Mouse (Mus musculus) small intestine, adult 2 months (tissue): ENCODE results near the gene Cela1. TPM values are rescaled to one million over a fixed set of nuclear protein-coding genes. Genes with fewer than 3 reads are reported as not detected.
A peak's percentile ranks its signal among the peaks of the same experiment; 100 is the strongest.

Experiments used
- H3K27ac ChIP-seq: fragments of 200-500 bp; 2 replicates; pipeline ENCODE4 v1.5.1; 2012; ENCODE audit warnings: low read depth, low read length, control low read depth, inconsistent platforms; ENCODE audit not compliant: insufficient read depth
- H3K27me3 ChIP-seq: fragments of 200-500 bp; 2 replicates; pipeline ENCODE4 v1.6.1; 2012; ENCODE audit warnings: mild to moderate bottlenecking, moderate library complexity, low read length, inconsistent platforms; ENCODE audit not compliant: control insufficient read depth, insufficient read depth
- H3K36me3 ChIP-seq: fragments of 200-500 bp; 2 replicates; pipeline ENCODE4 v1.6.1; 2012; ENCODE audit warnings: mild to moderate bottlenecking, low read length, control low read depth, inconsistent platforms; ENCODE audit not compliant: control insufficient read depth, insufficient read depth
- H3K4me1 ChIP-seq: fragments of 200-500 bp; 2 replicates; pipeline ENCODE4 v1.6.1; 2012; ENCODE audit warnings: low read length, inconsistent platforms, mixed read lengths; ENCODE audit not compliant: control insufficient read depth, insufficient read depth, insufficient read length
- H3K4me3 ChIP-seq: fragments of 200-500 bp; 2 replicates; pipeline ENCODE4 v1.5.1; 2012; ENCODE audit warnings: low read depth, mild to moderate bottlenecking, control low read depth, inconsistent platforms, low read length, moderate library complexity
- CTCF ChIP-seq: fragments of 200-500 bp; IDR thresholded peaks from 2 replicates; pipeline ENCODE4 v1.5.1; 2012; ENCODE audit warnings: low read depth, mild to moderate bottlenecking, control low read depth, inconsistent platforms, low read length, moderate library complexity, mixed read lengths; ENCODE audit not compliant: insufficient replicate concordance, insufficient read length; ENCODE audit errors: extremely low read depth
- POLR2A ChIP-seq: fragments of 200-500 bp; IDR thresholded peaks from 2 replicates; pipeline ENCODE4 v1.6.1; 2012; ENCODE audit warnings: low read depth, mild to moderate bottlenecking, control low read depth, inconsistent platforms, low read length, moderate library complexity
- WGBS: fragments of 180-500 bp; shearing (Covaris S2); methylation state at CpG from one replicate; pipeline ENCODE4 v1.1.7; 2018; 5-methylcytosine and 5-hydroxymethylcytosine counted together
- polyA plus RNA-seq: library from polyadenylated mRNA; depleted of rRNA; stranded (reverse); fragments of >200 nt; gene quantifications from 2 replicates; pipeline ENCODE4 v1.2.3, GENCODE M21; 2012

Gene Cela1
- polyA plus RNA-seq, 1 experiment: 55.9 TPM

- WGBS: 24% methylated on average over 9 of the region's 9 CpGs
- no peaks in the 10 kb centered on the region for H3K27me3 ChIP-seq
- H3K36me3 ChIP-seq: no peaks in the 10 kb centered on the region
- peaks cover 38% of the 10 kb centered on the region for H3K4me1 ChIP-seq
- H3K4me3 ChIP-seq: no peak overlapping the region
- peak overlapping the region; percentile 96 for H3K27ac ChIP-seq
- TF ChIP-seq POLR2A: no peak
- no peak for TF ChIP-seq CTCF
These were observed 22.1 kb downstream of the Cela1 start for GRCm38 (mm10) chr15:100665411-100666218.

- H3K27ac ChIP-seq: peak overlapping the region; percentile 28; the same call in 1 of the 2 replicates
- TF ChIP-seq CTCF: no peak
- TF ChIP-seq POLR2A: no peak
- H3K27me3 ChIP-seq: no peaks in the 10 kb centered on the region
- H3K4me3 ChIP-seq: no peak overlapping the region
- peaks cover 40% of the 10 kb centered on the region for H3K4me1 ChIP-seq
- no peaks in the 10 kb centered on the region for H3K36me3 ChIP-seq
- WGBS: 45% methylated on average over 9 of the region's 9 CpGs
These were observed 22.9 kb downstream of the Cela1 start for GRCm38 (mm10) chr15:100664813-100665274.

GRCm38 (mm10) chr15:100660805-100661204 is 26.9 kb downstream of the Cela1 start:
- Histone ChIP-seq H3K36me3 (no peaks in the 10 kb centered on the region), H3K4me1 (peaks cover 17% of the 10 kb centered on the region; the same call in 1 of the 2 replicates), H3K27me3 (no peaks in the 10 kb centered on the region), H3K27ac (no peak overlapping the region), H3K4me3 (no peak overlapping the region)
- TF ChIP-seq CTCF (no peak), POLR2A (no peak)
- 91% methylated on average over 5 of the region's 5 CpGs for WGBS

- peaks cover 12% of the 10 kb centered on the region; the same call in 1 of the 2 replicates for H3K4me1 ChIP-seq
- WGBS: 70% methylated on average over 9 of the region's 9 CpGs
- no peak for TF ChIP-seq CTCF
- TF ChIP-seq POLR2A: no peak
- H3K36me3 ChIP-seq: no peaks in the 10 kb centered on the region
- H3K27me3 ChIP-seq: no peaks in the 10 kb centered on the region
- H3K27ac ChIP-seq: no peak overlapping the region
- H3K4me3 ChIP-seq: no peak overlapping the region
These were observed 27.4 kb downstream of the Cela1 start for GRCm38 (mm10) chr15:100660306-100660705.

- Histone ChIP-seq H3K4me3 (no peak overlapping the region), H3K27ac (no peak overlapping the region), H3K27me3 (no peaks in the 10 kb centered on the region), H3K36me3 (no peaks in the 10 kb centered on the region; the same call in 1 of the 2 replicates), H3K4me1 (peaks cover 8% of the 10 kb centered on the region)
- WGBS: 91% methylated on average over 5 of the region's 5 CpGs
- no peak for TF ChIP-seq POLR2A
- TF ChIP-seq CTCF: no peak
These were observed 32.5 kb downstream of the Cela1 start for GRCm38 (mm10) chr15:100655201-100655600.

DNA sequence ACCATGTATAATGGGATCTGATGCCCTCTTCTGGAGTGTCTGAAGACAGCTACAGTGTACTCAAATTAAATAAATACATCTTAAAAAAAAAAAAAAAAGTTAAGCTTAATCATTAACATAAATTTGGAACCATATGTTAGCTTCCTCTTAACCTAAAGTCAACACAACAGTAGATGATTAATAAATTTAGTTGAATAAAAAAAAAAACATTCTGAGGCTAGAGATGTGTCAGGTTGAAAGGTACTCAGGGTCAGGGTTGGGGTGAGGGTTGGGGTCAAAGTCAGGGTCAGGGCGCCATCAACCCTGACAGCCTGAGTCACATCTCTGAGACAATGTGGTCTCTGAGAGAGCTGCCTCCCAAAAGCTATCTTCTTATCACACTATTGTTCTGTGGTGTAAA is 33.5 kb downstream of the Cela1 start:
- Histone ChIP-seq H3K27ac (no peak overlapping the region), H3K27me3 (no peaks in the 10 kb centered on the region), H3K4me3 (no peak overlapping the region), H3K36me3 (no peaks in the 10 kb centered on the region; the same call in 1 of the 2 replicates), H3K4me1 (peaks cover 8% of the 10 kb centered on the region)
- TF ChIP-seq POLR2A (no peak), CTCF (no peak)
- 42% methylated on average over 1 of the region's 1 CpGs for WGBS

- Histone ChIP-seq H3K27me3 (no peaks in the 10 kb centered on the region), H3K27ac (0 out of 2 replicates have a peak overlapping the region, but pooled peaks have one; percentile 40), H3K4me1 (peaks cover 8% of the 10 kb centered on the region), H3K36me3 (no peaks in the 10 kb centered on the region; the same call in 1 of the 2 replicates), H3K4me3 (no peak overlapping the region)
- TF ChIP-seq POLR2A: 0 out of 2 replicates have a peak, but pooled peaks have one; percentile 16
- no peak for TF ChIP-seq CTCF
- 30% methylated on average over 9 of the region's 9 CpGs for WGBS
These were observed 36.1 kb downstream of the Cela1 start for GRCm38 (mm10) chr15:100651610-100652009.
